Mouse (Mus musculus) spleen, postnatal 4 days (tissue): ENCODE results near the gene Gm29797.

Experiments used
- DNase-seq, 2 experiments: peaks; one replicate each; pipeline ENCODE4 v3.0.0; 2022; ENCODE audit warnings: low spot score in 2 of 2

Gene Gm29797

DNA sequence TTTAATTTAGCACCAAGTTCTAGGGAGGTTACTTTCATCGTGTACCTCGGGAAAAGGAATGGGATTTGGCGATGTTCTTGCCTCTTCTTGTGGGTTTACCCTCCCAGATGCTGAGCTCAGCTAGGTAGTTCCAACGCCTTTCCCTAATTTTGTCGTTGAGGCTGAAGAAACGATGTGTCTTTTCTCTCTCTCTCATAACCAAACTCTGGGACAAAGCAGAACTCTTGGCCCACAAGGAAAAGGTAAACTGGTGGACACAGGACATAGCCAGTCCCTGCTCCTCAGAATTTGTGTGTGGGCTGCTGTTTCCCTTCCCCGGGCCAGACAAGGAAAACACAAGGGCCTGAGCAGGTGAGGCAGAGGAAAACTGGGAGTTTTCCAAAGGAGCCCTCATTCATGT is 15.2 kb downstream of the Gm29797 start:
- DNase-seq = no peak

DNA sequence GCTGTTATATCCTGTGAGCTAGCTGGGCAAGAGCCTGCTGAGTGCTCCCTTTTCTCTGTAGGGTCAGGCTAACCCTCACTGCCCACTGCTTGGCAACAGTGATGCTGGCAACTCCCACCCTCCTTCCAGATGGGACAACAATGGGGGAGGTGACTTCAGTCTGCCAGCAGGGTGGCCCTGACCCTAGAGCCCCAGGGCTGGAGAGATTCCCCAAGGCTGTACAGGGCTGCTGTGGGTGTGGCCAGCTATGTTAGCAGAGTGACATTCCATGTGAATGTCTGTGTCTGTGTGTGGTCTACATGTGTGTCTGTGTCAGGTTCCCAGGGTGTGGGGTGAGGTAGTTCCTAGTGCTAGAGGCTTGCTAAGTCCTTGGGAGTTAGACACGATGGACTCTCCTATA is 16.7 kb downstream of the Gm29797 start:
- DNase-seq = no peak

DNA sequence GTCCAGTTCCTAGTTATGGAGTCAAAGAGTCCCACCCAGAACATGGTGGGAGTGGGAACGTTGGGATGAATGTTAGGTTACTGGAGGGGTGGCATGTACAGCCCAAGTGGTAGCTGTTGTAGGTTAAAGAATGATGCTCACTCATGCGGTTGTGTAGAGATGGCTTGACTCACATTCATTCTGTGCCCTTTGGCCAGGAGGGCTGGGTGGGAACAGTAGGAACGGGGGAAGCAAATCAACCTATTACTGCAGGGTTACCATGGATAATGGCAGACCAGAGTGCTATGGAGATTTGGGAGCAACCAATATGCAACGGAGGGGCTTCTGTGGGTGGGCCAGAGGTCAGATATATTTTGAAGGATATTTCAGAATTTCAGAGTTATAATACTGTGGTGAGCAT is 18.1 kb downstream of the Gm29797 start:
- no peak for DNase-seq

GRCm38 (mm10) chr2:181675454-181675853 is 18.6 kb downstream of the Gm29797 start:
- no peak for DNase-seq

DNA sequence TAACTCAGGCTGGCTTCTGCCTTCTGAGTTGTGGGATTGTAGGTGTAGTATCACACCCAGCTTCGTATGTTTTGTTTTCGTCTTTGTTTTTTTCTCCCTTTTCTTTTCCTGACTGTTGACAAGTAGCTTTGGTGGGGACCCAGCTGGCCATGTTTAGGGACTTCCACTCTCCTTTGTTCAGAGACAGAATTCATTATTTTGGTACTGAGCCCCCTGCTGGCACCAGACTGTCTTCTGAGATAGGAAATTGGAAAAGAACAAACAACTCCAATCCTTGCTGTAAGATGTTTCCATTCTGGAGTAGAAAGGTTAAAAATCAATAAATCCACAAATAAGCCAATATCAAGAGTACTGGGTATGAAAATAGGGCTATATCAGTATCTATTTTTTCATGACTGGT is 19.6 kb downstream of the Gm29797 start:
- DNase-seq = no peak

DNA sequence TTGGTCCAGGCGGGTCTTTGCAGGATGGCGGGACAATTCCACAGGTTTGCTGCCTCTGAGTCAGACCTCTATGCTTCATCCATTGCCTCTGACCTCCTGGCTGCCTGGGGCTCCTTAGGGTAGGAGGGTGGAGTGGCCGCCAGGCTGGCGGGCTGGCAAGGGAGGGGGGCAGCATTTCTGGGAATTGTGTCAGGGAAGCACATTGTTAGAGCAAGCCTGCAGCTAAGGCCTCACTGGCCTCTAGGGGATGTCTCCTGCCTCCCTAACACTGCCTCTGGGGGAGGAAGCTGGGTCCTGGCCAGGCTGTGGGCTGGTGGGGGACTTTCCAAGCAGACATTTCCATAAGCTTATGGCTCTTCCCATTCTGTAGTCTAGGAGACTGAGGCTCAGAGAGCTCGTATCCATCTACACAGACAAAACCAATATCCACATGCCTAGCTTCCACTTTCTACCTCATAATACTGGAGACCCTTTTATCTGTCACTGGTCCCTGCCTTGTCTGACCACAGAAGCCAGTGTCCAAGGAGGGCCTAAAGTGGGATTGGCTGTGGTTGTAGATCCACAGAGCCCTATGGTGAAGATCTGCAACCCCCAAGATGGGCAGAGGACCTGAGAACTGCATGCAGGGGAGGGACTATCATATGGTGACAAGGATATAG is 20.4 kb downstream of the Gm29797 start:
- no peak for DNase-seq

- no peak for DNase-seq
These were observed 20.9 kb downstream of the Gm29797 start for GRCm38 (mm10) chr2:181677755-181678098.

GRCm38 (mm10) chr2:181678780-181679179 is 21.9 kb downstream of the Gm29797 start:
- DNase-seq = peak in 1 of 2 experiments; percentile 63

- peak; percentile 64 to 82 for DNase-seq
These were observed 23.3 kb downstream of the Gm29797 start, which contains the start of gene Tcea2 for GRCm38 (mm10) chr2:181679951-181680715. TSS of gene Tcea2 (plus strand) at chr2:181680310.

DNA sequence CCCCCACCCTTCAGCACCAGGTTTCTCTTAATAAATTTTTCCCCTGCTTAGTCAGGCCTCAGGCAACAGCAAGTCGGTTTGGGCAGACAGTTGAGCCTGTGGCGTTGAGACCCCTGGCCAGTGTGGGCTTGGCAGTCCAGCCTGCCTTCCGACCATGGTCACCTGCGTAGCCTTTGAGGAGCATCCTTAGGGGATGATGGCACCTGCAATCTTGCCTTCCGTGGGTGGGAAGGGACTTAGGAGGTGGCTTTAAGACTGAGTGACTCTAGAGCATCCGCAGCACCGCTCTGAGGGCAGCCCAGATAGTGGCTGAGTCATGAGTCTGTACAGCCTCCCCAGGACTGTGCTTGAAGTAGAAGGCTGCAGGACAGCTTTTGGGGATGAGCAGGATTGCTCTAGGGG is 23.9 kb downstream of the Gm29797 start:
- peak in 1 of 2 experiments; percentile 67 for DNase-seq

DNA sequence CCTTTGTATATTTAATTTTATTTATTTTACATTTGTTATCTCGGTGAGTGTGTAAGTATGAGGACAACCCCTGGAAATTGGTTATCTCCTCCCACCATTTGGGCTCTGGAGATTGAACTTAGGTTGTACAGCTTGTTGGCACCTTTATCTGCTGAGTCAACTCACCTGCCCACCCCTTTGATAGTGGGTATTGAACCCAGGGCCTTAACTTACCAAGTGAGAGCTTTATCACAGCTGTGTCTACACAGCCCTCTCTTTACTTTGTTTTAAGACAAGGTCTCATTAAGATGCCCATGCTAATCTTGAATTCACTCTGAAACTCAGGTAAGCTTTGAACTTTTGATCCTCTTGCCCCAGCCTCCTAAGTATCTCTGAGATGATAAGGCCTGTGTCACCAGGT is 25.1 kb downstream of the Gm29797 start:
- no peak for DNase-seq

GRCm38 (mm10) chr2:181683381-181683780 is 26.5 kb downstream of the Gm29797 start:
- DNase-seq = no peak

GRCm38 (mm10) chr2:181684713-181685112 is 27.9 kb downstream of the Gm29797 start:
- DNase-seq = no peak

GRCm38 (mm10) chr2:181685686-181686085 is 28.9 kb downstream of the Gm29797 start:
- DNase-seq = peak in 1 of 2 experiments; percentile 8

DNA sequence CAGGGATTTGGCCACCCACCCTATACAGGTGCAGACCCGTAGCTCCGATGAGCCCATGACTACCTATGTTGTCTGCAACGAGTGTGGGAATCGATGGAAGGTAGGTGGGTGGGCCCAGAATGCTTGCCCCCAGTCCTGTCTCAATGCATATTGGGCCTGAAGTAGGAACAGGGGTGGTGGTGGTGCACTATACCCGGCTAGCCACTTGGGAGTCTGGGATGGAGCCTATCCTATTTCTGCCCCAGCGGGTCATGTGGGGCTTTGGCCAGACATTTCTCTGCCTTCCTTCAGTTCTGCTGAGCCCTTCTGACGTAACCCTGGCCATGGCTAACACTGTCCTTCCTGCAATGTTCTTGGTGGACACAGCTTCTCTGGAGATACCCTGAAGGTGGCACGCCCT is 30.8 kb downstream of the Gm29797 start:
- DNase-seq = peak; percentile 11 to 55

DNA sequence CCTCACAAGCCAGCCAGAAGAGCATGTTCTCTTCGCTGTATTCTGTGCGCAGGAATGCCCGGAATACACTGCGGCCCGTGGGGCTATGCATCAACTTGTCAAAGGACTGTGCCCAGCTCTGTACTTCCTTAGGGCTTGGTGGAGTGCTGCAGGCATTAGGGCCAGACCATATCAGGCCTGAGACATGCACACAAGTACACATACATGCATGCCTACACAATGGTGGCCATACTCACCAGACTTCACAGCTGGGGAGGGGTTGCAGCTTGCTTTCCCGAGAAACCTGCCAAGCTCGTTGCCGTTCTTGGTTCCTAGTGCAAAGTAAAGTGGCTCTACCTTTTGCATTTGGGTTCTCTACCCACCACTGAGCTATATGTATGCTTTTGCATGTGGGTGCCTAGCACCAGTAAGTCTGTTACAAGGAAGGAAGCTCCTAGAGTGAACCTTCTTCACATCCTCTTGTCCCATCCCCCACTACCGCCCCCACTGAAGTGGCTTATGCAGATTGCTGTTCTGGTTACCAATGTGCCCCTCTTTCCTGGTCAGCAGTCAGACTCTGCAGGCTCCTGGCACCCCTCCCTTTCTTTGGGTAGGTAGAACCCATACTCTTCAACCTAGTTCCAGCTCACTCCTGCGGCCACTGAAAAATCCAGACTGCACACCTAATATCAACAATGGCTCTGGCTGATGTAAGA is 32.8 kb downstream of the Gm29797 start:
- DNase-seq = peak in 1 of 2 experiments; percentile 15

GRCm38 (mm10) chr2:181691083-181691482 is 34.2 kb downstream of the Gm29797 start:
- DNase-seq = peak in 1 of 2 experiments; percentile 9

- DNase-seq = peak; percentile 28 to 67
These were observed 34.7 kb downstream of the Gm29797 start for GRCm38 (mm10) chr2:181691571-181691970.

GRCm38 (mm10) chr2:181692304-181692703 is 35.5 kb downstream of the Gm29797 start:
- peak in 1 of 2 experiments; percentile 11 for DNase-seq

GRCm38 (mm10) chr2:181693339-181694280 is 36.8 kb downstream of the Gm29797 start, which contains the start of gene Rgs19:
TSS of gene Rgs19 (minus strand) at chr2:181693977.
- peak; percentile 79 to 89 for DNase-seq

DNA sequence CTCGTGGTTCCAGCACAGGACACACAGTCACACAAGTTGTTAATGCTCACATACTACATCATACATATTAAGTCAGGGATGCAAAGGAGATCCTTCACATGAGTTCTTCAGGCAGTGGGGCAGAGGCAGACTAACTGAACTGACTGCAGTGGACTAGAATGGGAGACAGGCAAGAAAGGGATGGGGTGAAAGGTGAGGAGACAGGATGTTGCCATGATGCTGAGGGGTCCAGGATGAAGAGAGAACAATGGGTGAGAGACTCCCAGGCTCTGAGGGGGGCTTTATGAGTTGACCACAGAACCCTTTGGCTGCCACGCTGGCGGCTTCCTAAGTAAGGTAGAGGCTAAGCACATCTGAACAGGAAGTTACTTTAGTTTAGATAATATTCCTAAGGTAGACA is 37.7 kb downstream of the Gm29797 start:
- peak; percentile 8 to 52 for DNase-seq
